Mouse (Mus musculus): Measurements from ENCODE around the gene Ece2.

The Ece2 gene

DNA sequence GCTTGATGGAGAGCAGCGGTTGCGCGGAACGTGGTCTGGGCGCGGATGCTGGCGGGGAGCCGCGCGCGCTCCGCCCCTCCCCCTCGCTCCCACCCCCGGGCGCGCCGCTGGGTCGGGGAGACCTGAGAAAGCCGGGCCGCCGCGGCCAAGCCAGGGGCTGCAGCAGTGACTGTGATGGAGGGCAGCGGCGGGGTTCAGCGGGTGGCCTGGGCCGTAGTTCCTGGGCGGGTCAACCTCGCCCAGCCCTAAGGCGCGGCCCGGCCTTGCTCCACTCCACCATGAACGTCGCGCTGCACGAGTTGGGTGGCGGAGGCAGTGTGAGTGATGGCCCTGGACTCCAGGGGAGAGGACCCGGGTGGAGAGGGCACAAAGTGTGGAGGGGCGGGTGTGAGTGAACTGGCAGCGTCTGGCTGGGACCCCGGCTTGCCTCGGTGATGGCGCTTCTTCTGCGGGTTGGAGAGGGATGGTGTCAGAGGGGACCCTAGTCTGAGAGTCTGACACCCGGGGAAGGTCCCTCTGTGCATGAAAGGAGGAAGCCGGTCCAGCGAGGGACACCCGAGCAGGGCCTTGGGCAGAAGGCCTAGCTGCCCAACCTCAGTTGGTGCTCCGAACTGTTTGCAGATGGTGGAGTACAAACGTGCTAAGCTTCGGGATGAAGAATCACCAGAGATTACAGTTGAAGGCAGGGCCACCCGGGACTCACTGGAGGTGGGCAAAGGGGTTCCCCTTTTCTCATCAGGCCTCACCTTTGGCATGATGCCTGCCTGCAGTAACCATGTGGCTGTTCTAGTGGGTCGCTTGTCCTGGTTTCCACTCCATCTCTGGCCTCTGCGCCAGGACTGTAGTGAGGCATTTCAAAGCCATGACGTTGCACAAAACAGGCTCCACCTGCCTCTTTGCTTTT lies at the start of gene Ece2:
Ece2 (plus strand) TSS at position 98 of the 904 bp plus-strand sequence.
- no peak for DNase-seq (ENCODE audit: low read depth)

DNA sequence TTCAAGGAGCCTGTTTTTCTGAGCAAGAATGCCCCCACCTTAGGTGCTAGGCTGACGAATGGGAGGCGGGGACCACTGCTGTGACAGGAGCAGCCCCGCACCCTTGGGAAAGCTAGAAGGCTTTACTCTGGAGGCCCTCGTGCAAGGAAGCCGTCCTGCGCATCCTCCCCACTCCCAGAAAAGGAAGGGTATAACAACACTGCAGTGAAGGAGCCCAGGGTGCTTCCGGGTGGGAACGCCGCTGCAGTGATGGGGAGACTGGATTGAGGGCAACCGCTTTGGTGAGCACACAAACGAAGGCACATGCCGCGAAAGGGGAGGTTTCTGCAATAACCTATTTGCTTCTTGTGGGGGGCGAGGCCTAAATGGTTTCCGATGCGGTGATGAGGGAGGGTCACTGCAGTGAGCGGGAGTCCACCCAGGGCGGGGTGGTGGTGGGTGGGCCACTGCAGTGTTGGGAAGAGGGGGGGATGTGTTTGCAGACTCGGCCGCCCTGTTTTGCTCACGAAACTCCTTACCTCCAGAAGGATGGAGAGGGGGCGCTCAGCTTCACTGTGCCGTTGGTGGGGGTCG lies 40.2 kb upstream of the Ece2 start, which contains the start of gene Vwa5b2:
Vwa5b2 (plus strand) TSS at position 106 of the 573 bp plus-strand sequence.
- no peak for DNase-seq (ENCODE audit: low read depth)

DNA sequence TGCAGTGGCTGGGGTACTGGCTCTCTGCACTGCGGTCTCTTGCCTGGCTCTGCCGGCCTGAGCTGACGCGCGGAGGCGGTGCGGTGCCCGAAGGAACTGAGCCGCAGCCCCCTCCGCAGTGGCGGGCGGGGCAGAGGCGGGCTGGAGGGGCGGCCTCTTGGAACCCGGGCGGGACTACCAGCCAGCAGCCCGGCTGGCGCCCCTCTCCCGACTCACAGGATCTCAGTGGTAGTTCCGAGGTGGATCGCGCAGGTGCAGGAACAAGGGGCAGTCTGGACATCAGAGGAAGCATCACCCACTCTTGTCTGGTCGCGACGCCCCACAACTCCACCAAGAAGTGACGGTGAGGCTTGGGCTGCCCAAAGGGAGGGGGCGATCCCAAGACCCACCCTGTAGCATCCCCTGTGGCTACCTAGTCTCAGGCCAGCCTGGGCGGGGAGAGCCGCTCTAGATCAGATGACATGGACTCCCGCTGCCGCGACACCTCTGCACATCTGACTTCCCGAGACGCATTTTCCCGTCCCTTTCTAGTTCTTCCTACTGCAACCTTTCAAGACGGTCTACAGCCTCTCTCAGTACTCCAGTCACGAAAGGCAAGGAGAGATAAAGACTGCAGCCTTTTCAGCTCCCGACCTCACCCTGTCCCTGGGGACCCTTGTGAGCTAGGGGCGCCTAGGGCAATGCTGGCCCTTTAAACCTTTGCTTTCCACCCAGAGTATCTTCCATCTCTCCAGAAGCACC lies 39.5 kb upstream of the Ece2 start:
- DNase-seq (ENCODE audit: low read depth), result no peak

DNA sequence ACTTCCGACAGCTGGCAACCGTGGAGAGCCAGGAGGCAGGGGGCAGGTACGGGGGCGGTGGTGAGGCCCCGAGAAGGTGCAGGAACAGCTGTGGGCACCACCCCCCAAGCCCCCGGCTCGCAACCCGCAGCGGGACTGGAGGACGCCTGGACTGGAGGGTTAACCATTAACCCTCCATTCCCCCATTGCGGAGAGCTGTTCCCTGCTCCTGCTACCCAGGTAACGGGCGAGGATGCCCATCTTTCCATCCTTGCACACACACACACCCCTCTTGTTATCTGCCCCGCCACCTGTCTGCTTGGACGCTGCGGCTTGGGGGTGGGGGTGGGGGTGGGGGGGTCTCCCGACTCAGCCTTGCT lies 39.0 kb upstream of the Ece2 start:
- DNase-seq (ENCODE audit: low read depth), result no peak

DNA sequence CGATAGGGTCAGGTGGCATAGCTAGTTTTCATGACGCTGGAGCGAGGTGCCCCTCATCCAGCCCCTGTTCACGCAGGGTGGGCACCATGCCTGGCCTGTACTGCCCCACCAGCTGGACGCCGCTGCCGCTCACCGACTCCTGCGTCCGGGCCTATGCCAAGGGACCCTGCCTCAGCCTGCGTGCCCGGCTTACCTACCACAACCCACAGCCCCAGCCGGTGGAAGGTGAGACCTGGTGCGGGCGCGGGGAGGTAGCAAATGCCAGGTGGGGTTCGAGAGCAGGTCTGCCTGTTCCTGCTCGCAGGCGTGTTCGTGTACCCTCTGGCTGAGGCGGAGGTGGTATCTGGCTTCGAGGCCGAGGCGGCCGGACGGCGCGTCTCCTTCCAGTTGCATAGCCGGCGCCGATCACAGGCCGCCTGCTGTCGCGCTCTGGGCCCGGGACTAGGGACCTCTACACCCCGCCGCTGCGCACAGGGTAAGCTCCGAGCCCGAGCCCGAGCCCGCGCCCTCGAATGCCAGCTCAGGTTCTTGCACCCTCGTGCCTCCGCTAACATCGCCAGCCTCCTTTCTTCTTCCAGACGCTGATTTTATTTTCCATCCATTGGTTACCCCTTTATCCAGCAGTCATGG lies 38.4 kb upstream of the Ece2 start:
- no peak for DNase-seq (ENCODE audit: low read depth)

DNA sequence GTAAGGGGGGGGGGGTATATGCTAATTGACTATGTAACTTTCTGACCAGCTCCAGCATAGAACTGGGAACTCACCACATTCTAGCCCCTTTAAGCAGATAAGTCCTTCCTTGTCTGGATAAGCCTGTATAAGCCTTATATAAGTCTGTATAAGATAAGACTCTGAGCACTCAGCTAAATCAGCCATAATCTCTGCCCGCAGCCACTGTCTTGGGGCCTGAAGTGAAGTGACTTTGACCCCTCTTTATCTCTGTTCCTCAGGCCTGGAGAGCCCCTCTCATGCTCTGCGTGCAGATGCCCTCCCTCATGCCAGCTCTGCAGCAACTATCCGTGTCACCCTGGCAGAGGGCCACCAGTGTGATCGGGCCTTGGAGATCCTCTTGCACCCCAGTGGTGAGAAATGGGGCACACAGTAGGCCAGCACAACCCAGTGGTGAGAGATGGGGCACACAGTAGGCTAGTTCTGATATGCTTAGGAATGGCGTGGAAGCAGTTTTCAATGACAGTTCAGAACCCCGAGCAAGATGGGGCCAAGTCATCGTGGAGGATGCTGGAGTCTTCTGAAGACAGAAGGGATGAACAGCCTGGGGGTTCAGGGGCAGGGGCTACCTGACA lies 34.5 kb upstream of the Ece2 start:
- no peak for DNase-seq (ENCODE audit: low read depth)

DNA sequence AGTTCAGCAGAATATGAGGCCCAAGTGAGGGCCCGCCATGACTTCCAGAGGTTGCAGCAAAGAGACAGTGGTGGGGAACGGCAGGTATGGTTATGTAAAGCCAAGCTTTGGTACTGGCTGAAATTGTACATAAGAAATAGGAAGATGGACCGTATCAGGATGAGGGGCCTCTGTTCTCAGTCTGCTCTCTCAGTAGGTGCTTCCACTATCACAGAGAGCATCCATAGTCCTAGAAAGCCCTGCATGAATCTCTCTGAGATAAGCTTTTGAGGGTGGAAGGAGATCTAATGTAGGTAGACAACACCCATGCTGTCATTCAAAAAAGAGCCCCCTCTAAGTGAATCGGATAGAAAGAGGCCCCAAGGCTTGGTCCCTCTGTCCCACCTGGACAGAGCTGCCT lies 33.9 kb upstream of the Ece2 start:
- DNase-seq (ENCODE audit: low read depth), result no peak

DNA sequence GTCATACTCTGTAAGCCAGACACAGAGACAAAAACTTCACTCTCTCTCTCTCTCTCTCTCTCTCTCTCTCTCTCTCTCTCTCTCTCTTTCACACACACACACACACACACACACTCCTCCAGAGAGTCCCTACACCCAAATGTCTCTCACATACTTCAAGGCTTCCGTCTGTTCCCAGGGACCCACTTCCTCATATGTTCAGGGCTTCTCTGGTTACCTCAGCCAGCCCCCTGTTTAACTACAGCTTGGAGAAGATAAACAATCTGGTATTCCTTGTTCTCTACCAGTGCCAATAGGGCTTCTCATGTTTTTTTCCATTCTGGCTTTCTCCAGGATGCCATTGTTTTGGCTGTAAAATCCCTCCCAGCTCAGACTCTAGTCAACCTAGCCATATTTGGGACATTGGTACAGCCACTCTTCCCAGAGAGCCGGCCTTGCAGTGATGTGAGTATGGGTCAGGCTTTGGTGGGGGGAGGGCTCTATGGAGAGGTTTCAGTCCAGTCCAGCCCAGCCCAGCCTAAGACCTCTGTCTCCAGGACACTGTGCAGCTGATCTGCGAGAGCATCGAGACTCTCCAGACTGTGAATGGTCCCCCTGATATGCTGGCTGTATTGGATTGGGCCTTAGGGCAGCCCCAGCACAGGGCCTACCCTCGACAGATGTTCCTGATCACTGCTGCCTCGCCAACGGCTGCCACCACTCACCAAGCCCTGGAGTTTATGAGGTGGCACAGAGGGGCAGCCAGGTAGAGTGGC lies 32.8 kb upstream of the Ece2 start:
- no peak for DNase-seq (ENCODE audit: low read depth)

DNA sequence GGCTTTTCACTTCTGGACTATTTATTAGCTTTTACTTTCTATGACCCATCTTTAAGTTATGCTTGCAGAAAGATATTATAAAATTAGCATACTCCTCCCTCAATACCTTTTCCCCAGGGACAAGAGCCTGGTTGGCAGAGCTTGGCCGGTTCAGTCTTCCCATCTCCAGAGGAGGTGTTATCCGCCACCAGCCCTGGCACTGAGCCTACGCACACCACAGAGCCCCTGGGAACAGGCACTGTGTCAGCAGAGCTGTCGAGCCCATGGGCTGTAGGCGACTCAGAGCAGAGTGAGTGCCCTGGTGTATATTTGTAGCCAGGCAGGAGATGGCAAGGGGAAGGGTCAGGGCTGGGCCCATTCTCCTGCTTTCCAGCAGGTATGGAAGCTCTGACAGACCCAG lies 29.1 kb upstream of the Ece2 start:
- DNase-seq (ENCODE audit: low read depth), result no peak

DNA sequence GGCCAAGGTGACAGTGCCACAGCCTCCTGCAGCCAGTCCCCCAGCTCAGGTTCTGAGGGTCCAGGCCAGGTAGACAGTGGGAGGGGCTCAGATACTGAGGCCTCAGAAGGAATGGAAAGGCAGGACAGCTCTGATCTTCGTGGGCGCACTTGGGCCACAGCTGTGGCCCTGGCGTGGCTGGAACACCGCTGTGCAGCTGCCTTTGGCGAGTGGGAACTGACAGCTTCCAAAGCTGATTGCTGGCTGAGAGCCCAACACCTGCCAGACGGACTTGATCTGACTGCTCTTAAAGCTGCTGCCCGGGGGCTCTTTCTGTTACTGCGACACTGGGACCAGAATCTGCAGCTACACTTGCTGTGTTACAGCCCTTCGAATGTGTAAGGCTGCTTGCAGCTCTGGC lies 24.9 kb upstream of the Ece2 start:
- no peak for DNase-seq (ENCODE audit: low read depth)

DNA sequence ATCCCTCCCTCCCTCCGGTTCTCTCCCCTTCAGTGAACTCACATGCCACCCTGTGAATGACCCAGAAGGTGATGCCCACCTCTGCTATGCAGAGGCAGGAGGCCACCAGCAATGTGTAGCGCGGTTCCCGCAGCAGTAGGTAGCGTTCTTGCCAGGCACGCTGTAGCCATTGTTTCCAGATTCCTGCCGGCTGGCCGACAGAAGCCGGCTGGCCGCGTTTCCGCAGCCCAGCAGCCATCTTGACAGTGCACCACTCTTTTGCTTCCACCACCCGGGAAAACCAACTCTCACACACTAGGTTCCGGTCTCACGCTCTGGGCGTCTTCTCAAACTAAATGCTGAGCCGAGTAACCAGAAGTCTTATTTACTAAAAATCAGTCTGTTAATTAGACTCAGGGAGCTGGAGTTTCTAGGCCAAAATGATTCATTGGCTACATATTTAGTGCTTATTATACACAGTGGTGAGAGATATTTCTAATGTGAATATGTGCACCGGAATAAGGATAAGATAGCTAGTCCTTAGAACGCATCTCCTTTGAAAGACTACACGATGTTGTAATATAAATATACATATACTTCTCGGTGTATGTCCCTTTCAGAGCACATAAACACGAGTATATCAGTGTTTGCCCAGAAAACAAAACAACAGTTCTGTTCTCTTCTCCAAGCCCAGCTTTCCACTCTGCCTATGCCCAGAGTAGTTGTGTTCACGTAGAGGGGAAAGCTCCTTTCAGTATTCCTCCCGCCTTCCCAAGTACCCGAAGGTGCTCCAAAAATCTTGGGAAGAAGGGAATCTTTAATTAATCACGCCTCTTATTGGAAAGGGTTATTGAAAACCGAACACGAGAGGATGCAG lies 18.9 kb upstream of the Ece2 start:
- peak; percentile 93 for DNase-seq (ENCODE audit: low read depth)

DNA sequence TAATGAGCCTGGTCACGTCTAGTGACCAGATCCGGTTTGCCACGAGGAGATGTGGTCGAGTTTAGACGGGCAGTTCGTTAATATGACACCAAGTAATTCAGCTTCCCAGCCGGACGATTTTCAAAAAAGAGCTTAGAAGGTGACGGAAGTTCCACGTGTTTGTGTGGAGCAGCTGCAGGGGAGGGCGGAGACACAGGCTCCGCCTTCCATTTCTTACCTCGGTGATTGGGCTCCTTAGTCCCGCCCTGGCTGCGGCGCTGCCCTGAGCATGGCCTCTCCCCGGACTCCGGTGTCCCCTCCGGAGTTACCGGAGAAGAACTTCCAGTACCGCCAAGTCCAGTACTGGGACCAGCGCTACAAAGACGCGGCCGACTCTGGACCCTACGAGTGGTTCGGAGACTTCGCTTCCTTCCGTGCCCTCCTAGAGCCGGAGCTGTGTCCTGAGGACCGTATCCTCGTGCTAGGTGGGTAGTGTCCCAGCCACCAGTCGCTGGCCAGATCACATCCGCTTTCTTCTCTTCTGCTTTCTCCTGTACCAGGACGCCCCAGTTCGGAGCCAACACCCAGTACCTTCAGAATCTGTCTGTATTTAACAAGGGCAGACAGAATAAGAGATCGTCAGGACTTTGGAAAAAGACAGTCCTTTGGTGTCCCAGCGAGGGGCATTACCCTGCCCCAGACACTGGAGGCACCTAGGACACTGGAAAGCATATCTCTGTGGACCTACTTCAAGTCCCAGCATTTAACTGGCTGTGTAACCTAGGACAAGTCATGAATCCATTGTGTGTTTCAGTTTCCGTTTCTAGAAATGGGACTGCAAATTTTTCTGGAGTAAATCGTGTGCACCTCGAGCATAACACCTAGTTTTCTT lies 18.0 kb upstream of the Ece2 start, which contains the start of the genes Eef1akmt4, Gm49333 and Alg3:
Eef1akmt4 (plus strand) TSS at position 237 of the 871 bp plus-strand sequence.
Gm49333 (plus strand) TSS at position 254 of the 871 bp plus-strand sequence.
Alg3 (minus strand) TSS at position 379 of the 871 bp plus-strand sequence.
- DNase-seq (ENCODE audit: low read depth), result peak; percentile 99

DNA sequence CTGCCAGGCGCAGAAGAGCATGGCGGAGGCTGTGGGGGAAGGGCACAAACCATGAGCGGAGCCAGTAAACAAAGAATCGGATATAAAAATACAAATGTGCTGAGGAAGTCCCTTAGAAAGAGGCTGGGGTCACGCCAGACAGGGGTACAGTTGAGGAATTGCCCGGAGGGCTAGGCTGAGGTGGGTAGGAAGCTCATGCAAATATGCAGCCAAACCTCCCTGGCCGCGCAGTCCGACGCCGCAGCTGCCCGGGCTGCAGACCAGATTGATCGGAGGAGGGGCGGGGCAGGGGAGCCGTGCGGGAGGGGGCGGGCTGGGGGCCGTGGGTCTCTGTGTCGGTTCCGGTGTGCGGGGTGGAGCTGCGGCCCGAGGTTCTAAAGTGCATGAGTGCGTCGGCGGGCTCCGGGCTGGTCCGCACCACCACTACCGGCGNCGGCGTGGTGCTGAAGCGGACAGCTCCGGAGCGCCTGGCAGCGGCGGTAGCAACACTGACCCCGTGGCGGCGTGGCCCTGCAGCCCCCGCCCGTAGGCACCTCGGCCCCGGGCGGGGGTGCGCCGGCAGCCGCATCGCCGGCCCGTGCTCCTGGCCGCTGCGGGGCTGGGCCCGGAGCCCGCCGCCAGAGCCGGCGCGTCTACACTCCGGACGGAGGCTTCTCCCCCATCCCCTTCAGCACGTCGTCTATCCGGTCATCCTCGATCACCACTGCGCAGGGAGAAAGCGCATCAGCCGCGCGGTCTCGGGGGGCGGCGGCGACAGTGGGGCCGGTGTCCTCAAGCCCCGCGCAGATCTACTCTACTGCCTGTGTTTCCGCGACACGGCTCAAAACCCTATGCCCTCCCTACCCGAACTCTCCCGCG lies 9.9 kb upstream of the Ece2 start:
- DNase-seq (ENCODE audit: low read depth), result no peak

DNA sequence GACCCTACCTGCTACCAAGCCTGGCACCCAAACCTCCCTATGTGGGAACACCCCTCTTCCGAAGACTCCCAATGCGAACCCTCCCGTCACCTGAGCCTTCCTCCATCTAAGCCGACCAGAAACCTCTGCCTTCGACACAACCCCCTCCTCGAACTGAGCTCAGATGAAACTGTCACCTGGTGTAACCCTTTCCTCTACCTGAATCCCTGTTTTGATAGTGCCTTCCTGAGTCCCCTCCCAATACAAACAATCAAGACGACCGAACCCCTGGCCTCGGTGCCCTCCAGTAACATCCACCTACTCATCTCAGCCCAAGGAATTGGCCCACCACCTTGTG lies 9.3 kb upstream of the Ece2 start:
- DNase-seq (ENCODE audit: low read depth), result no peak

DNA sequence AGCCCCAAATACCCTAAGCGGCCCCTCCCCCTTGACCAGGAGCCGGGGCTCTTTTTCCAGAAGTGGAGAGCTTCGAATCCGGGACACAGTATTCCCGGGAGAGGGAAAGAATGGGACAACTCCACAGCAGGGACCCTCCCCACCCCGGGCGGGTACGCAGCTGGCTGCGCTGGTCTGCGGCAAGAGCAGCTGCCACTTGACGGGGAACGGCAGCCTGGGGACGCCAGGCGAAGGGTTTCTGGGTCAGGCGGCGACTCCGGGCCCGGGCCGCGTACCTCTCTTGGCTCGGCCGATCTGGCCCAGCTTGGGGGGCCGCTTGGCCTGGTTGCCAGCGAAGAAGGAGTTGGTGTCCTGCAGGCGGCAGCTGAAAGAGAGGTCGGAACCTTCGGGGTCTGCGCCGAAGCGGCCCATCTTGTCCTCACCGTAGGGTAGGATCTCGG lies 8.9 kb upstream of the Ece2 start:
- no peak for DNase-seq (ENCODE audit: low read depth)

DNA sequence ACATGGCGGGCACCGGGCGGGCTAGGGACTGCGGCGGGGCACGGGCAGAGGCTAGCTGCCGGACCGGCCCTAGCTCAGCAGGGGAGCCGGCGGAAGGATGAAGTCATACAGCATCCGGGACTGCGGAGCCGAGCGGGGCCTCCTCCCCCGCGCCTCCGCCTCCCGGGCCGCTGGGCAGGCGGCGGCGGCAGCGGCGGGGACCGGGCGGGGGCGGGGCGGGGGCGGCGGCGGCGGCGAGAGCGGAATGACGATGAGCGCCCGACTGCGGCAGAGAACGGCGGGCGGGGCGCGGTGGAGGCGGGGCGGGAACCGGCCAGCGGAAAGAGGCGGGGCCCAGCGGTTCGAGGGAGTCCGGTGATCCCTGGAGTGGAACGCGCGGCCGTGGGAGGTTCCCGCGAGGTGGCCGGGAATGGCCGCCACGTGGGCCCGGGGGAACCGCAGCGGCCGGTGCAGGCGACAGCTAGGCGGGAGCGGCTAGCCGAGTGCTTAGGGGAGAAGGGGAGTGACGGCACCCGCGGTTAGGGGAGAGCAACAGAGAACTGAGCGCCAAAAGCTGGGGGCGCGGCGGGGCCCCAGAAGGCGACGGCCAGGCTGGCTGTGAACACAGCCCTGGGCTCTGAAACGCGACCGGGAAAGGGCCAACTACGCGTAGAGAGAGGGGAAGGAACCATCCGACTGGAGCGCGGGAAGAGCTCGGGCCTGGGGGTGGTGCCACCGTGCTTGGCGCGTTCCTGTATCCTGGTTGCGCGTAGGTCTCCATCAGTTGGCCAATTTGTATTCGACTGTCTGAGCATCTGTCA lies 8.2 kb upstream of the Ece2 start, which contains the start of gene Camk2n2:
Camk2n2 (minus strand) TSS at position 97 of the 800 bp plus-strand sequence.
- DNase-seq (ENCODE audit: low read depth), result peak; percentile 62

All from 416B (cell line).